ENCODE assay signal across 8 mouse cellular contexts in the genomic region with DNA sequence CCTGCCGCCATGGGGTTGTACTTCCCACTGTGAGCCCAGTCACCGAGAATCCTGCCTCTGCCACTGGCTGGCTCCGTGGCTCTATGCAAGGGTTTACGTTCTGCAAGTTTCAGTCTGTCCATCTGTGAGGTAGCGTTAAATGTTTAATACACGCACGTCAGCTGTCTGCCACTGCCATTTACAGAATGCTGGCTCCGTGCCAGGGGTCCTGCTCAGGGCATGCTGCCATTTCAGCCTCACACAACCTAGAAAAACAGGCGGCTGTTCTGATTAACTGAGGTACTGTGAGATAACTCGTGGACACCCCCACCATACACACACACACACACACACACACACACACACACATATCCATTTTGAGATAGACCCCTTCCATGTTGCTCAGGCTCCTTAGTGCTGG. TPM values are rescaled to one million over a fixed set of nuclear protein-coding genes. Genes with fewer than 3 reads are reported as not detected.
DNase-seq lines count a peak whose midpoint lies in the region; ATAC-seq and TF ChIP-seq lines count a peak whose summit lies in the region.

No protein-coding gene starts in this region.

- no peaks in the 10 kb centered on the region for H3K36me3 ChIP-seq in thymus, adult 2 months (ENCODE audit: control insufficient read depth, insufficient read depth, low read length)
- no peaks in the 10 kb centered on the region for H3K36me3 ChIP-seq in hindbrain, embryonic 15.5 days
- no peaks in the 10 kb centered on the region for H3K36me3 ChIP-seq in liver, embryonic 12.5 days

- DNase-seq in cerebellum, adult 18-20 months: peak; percentile 31 to 60
- no peak for DNase-seq in cerebellum, adult 11 months
- DNase-seq in thymus, postnatal 25 days: peak; percentile 16
- DNase-seq in thymus, adult 2 months: no peak
- peak; percentile 83 for DNase-seq in retina, postnatal 1 day
- DNase-seq in layer of hippocampus, adult 11-12 months (ENCODE audit: low spot score): no peak

- no peaks in the 10 kb centered on the region for H3K9me3 ChIP-seq in hindbrain, embryonic 15.5 days
- no peaks in the 10 kb centered on the region for H3K9me3 ChIP-seq in liver, embryonic 12.5 days (replicated peaks)

- 76% methylated on average over 10 of the region's 10 CpGs for WGBS in thymus, adult 2 months
- 20% methylated on average over 10 of the region's 10 CpGs for WGBS in hindbrain, embryonic 15.5 days
- whole genome bisulfite sequencing in liver, embryonic 12.5 days (ENCODE audit: insufficient replicate concordance): 54% methylated on average over 10 of the region's 10 CpGs

- no peak for ATAC-seq in hindbrain, embryonic 15.5 days (ENCODE audit: low FRiP score, low read depth)
- ATAC-seq in liver, embryonic 12.5 days: no peak

- TF ChIP-seq POLR2A in thymus, adult 2 months (IDR thresholded peaks at IDR 0.05; ENCODE audit: control insufficient read depth, extremely low read depth, insufficient read depth, low read length, poor library complexity): no peak

- H3K4me2 ChIP-seq in hindbrain, embryonic 15.5 days: no peak overlapping the region
- no peak overlapping the region for H3K4me2 ChIP-seq in liver, embryonic 12.5 days

- no peaks in the 10 kb centered on the region for H3K27me3 ChIP-seq in thymus, adult 2 months (ENCODE audit: control insufficient read depth, insufficient read depth, low read length)
- no peaks in the 10 kb centered on the region for H3K27me3 ChIP-seq in hindbrain, embryonic 15.5 days
- peaks cover 15% of the 10 kb centered on the region; the same call in 1 of the 2 replicates for H3K27me3 ChIP-seq in liver, embryonic 12.5 days (replicated peaks)

- H3K9ac ChIP-seq in hindbrain, embryonic 15.5 days: no peak overlapping the region
- H3K9ac ChIP-seq in liver, embryonic 12.5 days: no peak overlapping the region

- no peak overlapping the region for H3K27ac ChIP-seq in thymus, adult 2 months (ENCODE audit: control insufficient read depth, insufficient read depth, low read length)
- H3K27ac ChIP-seq in hindbrain, embryonic 15.5 days (replicated peaks): peak overlapping the region; percentile 46; the same call in 1 of the 2 replicates
- no peak overlapping the region for H3K27ac ChIP-seq in liver, embryonic 12.5 days

- no peak for TF ChIP-seq CTCF in thymus, adult 2 months (IDR thresholded peaks at IDR 0.05; ENCODE audit: borderline replicate concordance, control insufficient read depth, extremely low read depth, insufficient read depth, low read length, poor library complexity)

- no peak overlapping the region for H3K4me3 ChIP-seq in thymus, adult 2 months (ENCODE audit: control insufficient read depth, insufficient read depth, low read length)
- H3K4me3 ChIP-seq in hindbrain, embryonic 15.5 days: no peak overlapping the region
- no peak overlapping the region for H3K4me3 ChIP-seq in liver, embryonic 12.5 days

- H3K4me1 ChIP-seq in thymus, adult 2 months (replicated peaks; ENCODE audit: control insufficient read depth, insufficient read depth, low read length): peaks cover 17% of the 10 kb centered on the region
- H3K4me1 ChIP-seq in hindbrain, embryonic 15.5 days (replicated peaks): peaks cover 18% of the 10 kb centered on the region
- peaks cover 23% of the 10 kb centered on the region for H3K4me1 ChIP-seq in liver, embryonic 12.5 days

RNA-seq across cellular contexts. Expression of a gene that starts 8.2 kb away (rescaled TPM):
- polyA plus RNA-seq in thymus, adult 2 months (2012; rRNA removed): 59.8 and 78.9 TPM in 2 replicates
- polyA plus RNA-seq in hindbrain, embryonic 15.5 days (2015; fragmentation: Nextera tagmentation; extraction: Ambion mirVana): 11.8 and 13.9 TPM in 2 replicates
- polyA plus RNA-seq in liver, embryonic 12.5 days (2016; fragmentation: Nextera tagmentation; extraction: Ambion mirVana): 2.9 and 3.2 TPM in 2 replicates

RNA-seq across cellular contexts. Expression of a gene that starts 29.0 kb away (rescaled TPM):
- 15.3 and 15.8 TPM in 2 replicates for polyA plus RNA-seq in thymus, adult 2 months (2012; rRNA removed)
- 0.04 and 0.21 TPM in 2 replicates for polyA plus RNA-seq in hindbrain, embryonic 15.5 days (2015; fragmentation: Nextera tagmentation; extraction: Ambion mirVana)
- 0.60 and 0.73 TPM in 2 replicates for polyA plus RNA-seq in liver, embryonic 12.5 days (2016; fragmentation: Nextera tagmentation; extraction: Ambion mirVana)

Comparison
In these comparisons a context has a peak if more than half of its experiments do, and no peak if none do; other contexts are left out.
1. DNase-seq: peak in cerebellum, adult 18-20 months (2 of 2), thymus, postnatal 25 days (single experiment) and retina, postnatal 1 day (single experiment); none in cerebellum, adult 11 months (single experiment), thymus, adult 2 months (single experiment) and layer of hippocampus, adult 11-12 months (single experiment).